Mouse (Mus musculus) thymus, postnatal 14 days (tissue): Measurements from ENCODE around the gene Trip6.

Experiments
- DNase-seq: peaks from one replicate; pipeline ENCODE4 v3.0.0; 2021

Gene Trip6

GRCm38 (mm10) chr5:137338256-137338655 lies 24.1 kb upstream of the Trip6 start:
- DNase-seq, result peak; percentile 88

GRCm38 (mm10) chr5:137337190-137337589 lies 23.0 kb upstream of the Trip6 start:
- DNase-seq, result no peak

- DNase-seq, result no peak
These were observed 20.9 kb upstream of the Trip6 start for GRCm38 (mm10) chr5:137335066-137335465.

GRCm38 (mm10) chr5:137334317-137334716 lies 20.1 kb upstream of the Trip6 start:
- no peak for DNase-seq

- peak; percentile 97 for DNase-seq
These were observed 19.4 kb upstream of the Trip6 start, which contains the start of gene Slc12a9 for GRCm38 (mm10) chr5:137333512-137334174. Slc12a9 (minus strand) TSS chr5:137333597.

GRCm38 (mm10) chr5:137332857-137333511 lies 18.8 kb upstream of the Trip6 start:
- no peak for DNase-seq

- DNase-seq, result no peak
These were observed 16.7 kb upstream of the Trip6 start for GRCm38 (mm10) chr5:137330910-137331309.

- no peak for DNase-seq
These were observed 6.8 kb upstream of the Trip6 start for GRCm38 (mm10) chr5:137320996-137321395.

GRCm38 (mm10) chr5:137318570-137318969 lies 4.4 kb upstream of the Trip6 start:
- no peak for DNase-seq

GRCm38 (mm10) chr5:137317361-137317760 lies 3.2 kb upstream of the Trip6 start:
- no peak for DNase-seq

- peak; percentile 63 for DNase-seq
These were observed 1.1 kb upstream of the Trip6 start for GRCm38 (mm10) chr5:137315084-137315903.

- no peak for DNase-seq
These were observed 575 bp downstream of the Trip6 start for GRCm38 (mm10) chr5:137313466-137314192.

GRCm38 (mm10) chr5:137308356-137308755 lies 5.8 kb downstream of the Trip6 start:
- DNase-seq, result no peak

GRCm38 (mm10) chr5:137307071-137307912 lies 6.9 kb downstream of the Trip6 start, which contains the start of gene Srrt:
Srrt (minus strand) TSS chr5:137307674.
- peak; percentile 92 for DNase-seq

GRCm38 (mm10) chr5:137306439-137307005 lies 7.7 kb downstream of the Trip6 start:
- DNase-seq, result no peak

- no peak for DNase-seq
These were observed 8.4 kb downstream of the Trip6 start for GRCm38 (mm10) chr5:137305822-137306221.

GRCm38 (mm10) chr5:137304816-137305215 lies 9.4 kb downstream of the Trip6 start:
- no peak for DNase-seq

GRCm38 (mm10) chr5:137304165-137304564 lies 10.0 kb downstream of the Trip6 start:
- DNase-seq, result no peak

- DNase-seq, result no peak
These were observed 10.6 kb downstream of the Trip6 start for GRCm38 (mm10) chr5:137303609-137304008.

GRCm38 (mm10) chr5:137301253-137301652 lies 13.0 kb downstream of the Trip6 start:
- DNase-seq, result no peak

GRCm38 (mm10) chr5:137299240-137299639 lies 15.0 kb downstream of the Trip6 start:
- DNase-seq, result no peak

- DNase-seq, result no peak
These were observed 17.1 kb downstream of the Trip6 start for GRCm38 (mm10) chr5:137297126-137297525.
